Mouse (Mus musculus) liver, adult 2 months (tissue): Measurements from ENCODE around the gene Sos1.

Experiments
- CTCF ChIP-seq: fragments of 200-500 bp; IDR thresholded peaks from 2 replicates; pipeline ENCODE4 v1.5.1; 2011; ENCODE audit warnings: low read depth, low read length, control low read depth
- POLR2A ChIP-seq: fragments of 200-500 bp; IDR thresholded peaks from 2 replicates; pipeline ENCODE4 v1.6.1; 2011; ENCODE audit warnings: low read length, control low read depth; ENCODE audit not compliant: insufficient read depth; ENCODE audit errors: extremely low read depth

DNA sequence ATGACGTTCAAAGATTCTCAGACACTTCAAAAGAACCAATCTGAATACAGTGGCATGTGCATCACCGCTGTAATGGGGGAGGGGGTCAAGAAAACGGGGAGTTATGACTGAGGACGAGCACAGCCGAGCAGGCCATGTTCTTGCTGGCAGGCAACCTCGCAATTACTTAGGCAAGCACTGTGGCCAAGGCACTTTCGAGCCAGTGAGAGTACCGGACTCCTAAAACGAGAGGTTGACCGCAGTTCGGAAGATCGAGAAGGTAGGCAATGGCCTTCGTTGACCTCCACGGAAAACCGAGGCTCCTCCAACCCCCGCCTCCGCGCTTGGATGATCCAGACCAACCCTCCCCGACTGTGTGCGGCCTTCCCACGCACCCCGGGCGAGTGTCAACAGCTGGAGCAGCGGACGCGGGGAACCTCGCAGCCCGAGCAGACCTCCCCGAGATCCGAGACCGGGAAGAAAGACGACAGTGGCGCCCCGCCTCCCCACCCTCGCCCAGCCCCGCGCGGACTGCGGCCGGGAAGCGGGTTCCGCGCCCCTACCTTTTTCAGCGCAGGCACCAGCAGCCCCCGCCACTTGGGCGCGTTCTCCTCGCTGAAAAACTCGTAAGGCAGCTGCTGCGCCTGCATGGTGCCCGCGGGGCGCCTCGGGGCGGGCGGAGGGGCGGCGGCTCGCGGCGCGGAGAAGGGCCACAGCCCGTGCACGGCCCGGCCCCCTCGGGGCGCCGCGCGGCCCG lies 790 bp downstream of the Sos1 start:
- TF ChIP-seq CTCF: no peak
- no peak for TF ChIP-seq POLR2A
